Mouse (Mus musculus) frontal cortex, postnatal 10 days (tissue): ENCODE data around the gene Rnf24.
"Not testable (repeated sequence)": the region's sequence is repeated elsewhere in the genome, so short reads cannot be mapped to it uniquely, and the experiment has no call there.

ENCODE experiments used
- DNase-seq, 2 experiments: peaks; one replicate each; pipeline ENCODE4 v3.0.0; 2022; ENCODE audit warnings: low spot score in 2 of 2, mixed read lengths in 1 of 2

The Rnf24 gene

GRCm38 (mm10) chr2:131344449-131344848, 8.2 kb downstream of the Rnf24 start:
- DNase-seq: no peak

- no peak for DNase-seq
These were observed 15.1 kb downstream of the Rnf24 start for GRCm38 (mm10) chr2:131337602-131338001.

GRCm38 (mm10) chr2:131330548-131330947, 22.1 kb downstream of the Rnf24 start:
- no peak for DNase-seq

GRCm38 (mm10) chr2:131328981-131329380, 23.7 kb downstream of the Rnf24 start:
- no peak for DNase-seq

- DNase-seq: no peak
These were observed 26.6 kb downstream of the Rnf24 start for GRCm38 (mm10) chr2:131326044-131326443.

GRCm38 (mm10) chr2:131323675-131324074, 29.0 kb downstream of the Rnf24 start:
- DNase-seq: no peak

- DNase-seq: not testable (repeated sequence)
These were observed 31.5 kb downstream of the Rnf24 start for GRCm38 (mm10) chr2:131321192-131321591.

GRCm38 (mm10) chr2:131319401-131319800, 33.3 kb downstream of the Rnf24 start:
- no peak for DNase-seq

- no peak for DNase-seq
These were observed 36.5 kb downstream of the Rnf24 start for GRCm38 (mm10) chr2:131316167-131316566.

- DNase-seq: no peak
These were observed 43.4 kb downstream of the Rnf24 start for GRCm38 (mm10) chr2:131309296-131309695.

- no peak for DNase-seq
These were observed 44.9 kb downstream of the Rnf24 start for GRCm38 (mm10) chr2:131307822-131308221.

GRCm38 (mm10) chr2:131307391-131307790, 45.3 kb downstream of the Rnf24 start:
- DNase-seq: no peak

- not testable (repeated sequence) for DNase-seq
These were observed 47.5 kb downstream of the Rnf24 start for GRCm38 (mm10) chr2:131305226-131305625.

- DNase-seq: no peak
These were observed 48.2 kb downstream of the Rnf24 start for GRCm38 (mm10) chr2:131304497-131304896.

- no peak for DNase-seq
These were observed 51.1 kb downstream of the Rnf24 start for GRCm38 (mm10) chr2:131301635-131302034.

GRCm38 (mm10) chr2:131300485-131300884, 52.2 kb downstream of the Rnf24 start:
- no peak for DNase-seq

GRCm38 (mm10) chr2:131298674-131299073, 54.0 kb downstream of the Rnf24 start:
- not testable (repeated sequence) for DNase-seq

GRCm38 (mm10) chr2:131296746-131297261, 55.9 kb downstream of the Rnf24 start:
- DNase-seq: peak in 1 of 2 experiments; percentile 44

GRCm38 (mm10) chr2:131290669-131291068, 62.0 kb downstream of the Rnf24 start:
- DNase-seq: no peak

- DNase-seq: no peak
These were observed 66.4 kb downstream of the Rnf24 start for GRCm38 (mm10) chr2:131286276-131286675.

GRCm38 (mm10) chr2:131281596-131281995, 71.1 kb downstream of the Rnf24 start:
- DNase-seq: no peak

- DNase-seq: no peak
These were observed 76.0 kb downstream of the Rnf24 start for GRCm38 (mm10) chr2:131276722-131277121.

GRCm38 (mm10) chr2:131275493-131275892, 77.2 kb downstream of the Rnf24 start:
- no peak for DNase-seq

GRCm38 (mm10) chr2:131265056-131265455, 87.6 kb downstream of the Rnf24 start:
- no peak for DNase-seq
